Mouse (Mus musculus) megakaryocyte, embryonic 14.5 days (primary cell): ENCODE results near the gene Samd7. TPM values are rescaled to one million over a fixed set of nuclear protein-coding genes. Genes with fewer than 3 reads are reported as not detected.
"Not testable (repeated sequence)": the region's sequence is repeated elsewhere in the genome, so short reads cannot be mapped to it uniquely, and the experiment has no call there.

Source experiments
- H3K27me3 ChIP-seq: replicated peaks from 2 replicates; pipeline ENCODE3; 2012; ENCODE audit warnings: inconsistent platforms
- H3K36me3 ChIP-seq: replicated peaks from 2 replicates; pipeline ENCODE3; 2012; ENCODE audit warnings: low read length, inconsistent platforms, mixed read lengths
- H3K4me1 ChIP-seq: 2 replicates; pipeline ENCODE4 v1.6.1; 2012; ENCODE audit warnings: inconsistent platforms
- H3K4me3 ChIP-seq: replicated peaks from 2 replicates; pipeline ENCODE3; 2012; ENCODE audit warnings: moderate library complexity, mild to moderate bottlenecking, inconsistent platforms
- H3K9me3 ChIP-seq: 2 replicates; pipeline ENCODE4 v1.6.1; 2012; ENCODE audit warnings: inconsistent platforms
- FLI1 ChIP-seq: IDR thresholded peaks from 2 replicates; pipeline ENCODE4 v1.6.1; 2012; ENCODE audit warnings: low read length, inconsistent platforms, mixed read lengths
- GATA1 ChIP-seq: IDR thresholded peaks from 3 replicates; pipeline ENCODE4 v1.6.1; 2012; ENCODE audit warnings: mixed read lengths, low read length, inconsistent platforms, borderline replicate concordance
- polyA plus RNA-seq: library from polyadenylated mRNA; stranded (reverse); fragments of >175 nt; gene quantifications from 2 replicates; pipeline ENCODE4 v1.2.3, GENCODE M21; 2012; ENCODE audit warnings: low replicate concordance; ENCODE audit not compliant: insufficient read depth

Samd7 gene
- polyA plus RNA-seq = not detected in 2 replicates

DNA sequence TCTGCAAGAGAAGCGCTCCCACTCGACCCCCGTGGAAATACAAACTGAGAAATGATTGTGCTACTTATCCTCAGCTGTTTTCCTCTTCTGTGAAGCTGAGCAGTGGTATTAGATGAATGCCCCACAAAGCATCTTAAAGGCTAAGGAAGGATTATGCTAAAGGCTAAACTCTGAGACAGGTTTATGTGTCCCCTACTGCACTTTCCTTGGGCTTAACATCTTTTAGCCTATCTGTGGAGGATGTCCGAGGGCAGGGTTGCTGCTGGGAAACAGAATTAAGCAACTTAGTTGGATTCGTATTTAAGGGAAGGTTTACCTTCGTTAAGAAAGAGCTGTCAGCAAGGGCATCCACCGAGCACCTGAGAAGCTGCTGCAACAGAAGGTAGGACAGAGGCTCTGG is at the start of gene Samd7:
Gene Samd7 (plus strand): TSS at position 288 of the 400 bp plus-strand sequence.
- peaks cover 14% of the 10 kb centered on the region for H3K9me3 ChIP-seq
- no peak within 1 kb of the TSS for H3K4me3 ChIP-seq
- TF ChIP-seq GATA1 (no peak), FLI1 (no peak)
- H3K27me3 ChIP-seq = peaks cover 2% of the 10 kb centered on the region
- H3K36me3 ChIP-seq = no peaks in the 10 kb centered on the region
- H3K4me1 ChIP-seq = no peaks in the 10 kb centered on the region

DNA sequence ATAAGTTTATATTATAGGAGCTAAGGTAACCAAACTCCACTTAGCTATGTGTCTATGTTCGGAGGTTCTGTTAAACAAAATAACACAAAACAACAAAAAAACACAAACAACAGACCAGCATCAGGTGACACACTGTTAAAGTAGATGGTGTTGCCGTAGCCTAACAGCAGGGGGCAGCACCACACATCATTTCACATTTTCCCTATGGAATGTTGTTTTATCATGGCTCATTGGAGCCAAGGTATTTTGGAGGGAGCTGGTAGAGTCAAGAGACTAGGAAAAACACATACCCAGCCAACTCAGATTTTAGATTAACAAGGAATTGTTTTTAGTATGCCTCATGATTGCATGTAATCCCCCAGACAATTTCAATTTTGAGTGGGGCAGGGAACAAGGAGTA is 49.7 kb upstream of the Samd7 start:
- 0 out of 2 replicates have a peak, but pooled peaks cover 3% of the 10 kb centered on the region for H3K4me1 ChIP-seq
- H3K4me3 ChIP-seq = no peak overlapping the region
- no peaks in the 10 kb centered on the region for H3K9me3 ChIP-seq
- TF ChIP-seq GATA1 (no peak), FLI1 (no peak)
- no peaks in the 10 kb centered on the region for H3K36me3 ChIP-seq
- H3K27me3 ChIP-seq = peaks cover 7% of the 10 kb centered on the region

DNA sequence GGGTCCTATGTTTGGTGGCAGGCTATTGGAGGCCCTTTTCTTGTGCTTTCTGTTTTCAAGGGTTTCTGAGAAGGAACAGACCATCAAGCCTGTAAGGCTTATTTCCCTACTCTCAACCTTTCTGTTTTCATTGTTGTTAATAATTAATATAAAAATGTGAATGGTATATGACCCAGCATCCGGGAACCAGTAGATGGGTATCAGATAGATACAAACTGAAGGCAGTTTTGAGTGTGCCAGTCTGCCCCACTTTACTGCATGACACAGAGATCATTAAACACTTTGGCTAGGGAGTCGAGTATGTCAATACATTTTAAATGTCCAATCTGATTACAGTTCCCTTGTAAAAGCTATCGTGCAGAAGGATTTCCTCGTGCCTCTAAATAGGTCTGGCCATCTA is 48.2 kb upstream of the Samd7 start:
- H3K9me3 ChIP-seq = no peaks in the 10 kb centered on the region
- no peak overlapping the region for H3K4me3 ChIP-seq
- H3K4me1 ChIP-seq = 0 out of 2 replicates have a peak, but pooled peaks cover 3% of the 10 kb centered on the region
- no peak for TF ChIP-seq FLI1
- H3K36me3 ChIP-seq = no peaks in the 10 kb centered on the region
- H3K27me3 ChIP-seq = peaks cover 7% of the 10 kb centered on the region

DNA sequence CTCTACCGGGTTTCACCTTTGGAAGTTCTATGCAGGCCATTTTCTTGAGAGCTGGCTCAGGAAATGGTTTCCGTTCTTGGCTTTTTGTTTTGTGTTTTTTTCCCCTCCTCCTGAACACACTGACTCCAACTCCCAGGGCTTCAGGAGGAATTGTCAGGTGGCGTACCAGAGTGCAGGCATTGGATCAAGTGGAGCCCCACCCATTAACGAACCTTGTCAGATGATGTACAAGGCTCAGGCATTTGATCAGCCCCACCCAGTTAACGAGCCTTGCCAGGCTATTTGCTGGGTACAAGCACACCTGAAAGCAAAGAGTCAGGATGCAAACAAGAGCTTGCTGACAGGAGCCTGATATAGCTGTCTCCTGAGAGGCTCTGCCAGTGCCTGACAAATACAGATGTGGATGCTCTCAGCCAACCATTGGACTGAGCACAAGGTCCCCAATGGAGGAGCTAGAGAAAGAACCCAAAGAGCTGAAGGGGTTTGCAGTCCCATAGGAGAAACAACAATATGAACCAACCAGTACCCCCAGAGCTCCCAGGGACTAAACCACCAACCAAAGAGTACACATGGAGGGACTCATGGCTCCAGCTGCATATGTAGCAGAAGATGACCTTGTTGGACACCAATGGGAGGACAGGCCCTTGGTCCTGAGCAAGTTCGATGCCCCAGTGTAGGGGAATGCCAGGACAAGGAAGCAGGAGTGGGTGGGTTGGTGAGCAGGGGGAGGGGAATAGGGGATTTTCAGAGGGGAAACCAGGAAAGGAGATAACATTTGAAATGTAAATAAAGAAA is 46.2 kb upstream of the Samd7 start, which contains the start of gene Lrrc31:
Gene Lrrc31 (minus strand): TSS at position 133 of the 795 bp plus-strand sequence.
- H3K27me3 ChIP-seq, H3K36me3 ChIP-seq, H3K4me3 ChIP-seq, H3K4me1 ChIP-seq, H3K9me3 ChIP-seq: not testable (repeated sequence)

DNA sequence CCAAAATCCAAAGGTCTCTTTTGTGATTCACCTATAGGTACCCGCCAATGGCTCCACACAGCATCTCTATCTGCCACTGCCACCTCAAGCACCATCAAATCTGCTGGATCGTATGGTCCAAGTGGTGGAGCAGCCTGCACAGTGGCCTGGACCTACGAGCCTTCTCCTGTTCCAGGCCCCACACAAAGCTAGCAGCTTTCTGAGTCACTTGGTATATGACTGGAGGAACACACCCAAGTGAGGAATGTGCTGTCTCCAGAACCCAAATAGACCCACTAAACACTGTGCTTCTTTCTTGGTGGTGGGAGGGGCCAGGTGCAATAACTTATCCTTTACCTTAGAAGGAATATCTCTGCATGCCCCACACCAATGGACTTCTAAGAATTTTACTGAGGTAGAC is 40.1 kb upstream of the Samd7 start:
- Histone ChIP-seq H3K4me3 (no peak overlapping the region), H3K36me3 (no peaks in the 10 kb centered on the region), H3K27me3 (peaks cover 19% of the 10 kb centered on the region), H3K4me1 (no peaks in the 10 kb centered on the region), H3K9me3 (no peaks in the 10 kb centered on the region)
- TF ChIP-seq GATA1 (no peak), FLI1 (no peak)

DNA sequence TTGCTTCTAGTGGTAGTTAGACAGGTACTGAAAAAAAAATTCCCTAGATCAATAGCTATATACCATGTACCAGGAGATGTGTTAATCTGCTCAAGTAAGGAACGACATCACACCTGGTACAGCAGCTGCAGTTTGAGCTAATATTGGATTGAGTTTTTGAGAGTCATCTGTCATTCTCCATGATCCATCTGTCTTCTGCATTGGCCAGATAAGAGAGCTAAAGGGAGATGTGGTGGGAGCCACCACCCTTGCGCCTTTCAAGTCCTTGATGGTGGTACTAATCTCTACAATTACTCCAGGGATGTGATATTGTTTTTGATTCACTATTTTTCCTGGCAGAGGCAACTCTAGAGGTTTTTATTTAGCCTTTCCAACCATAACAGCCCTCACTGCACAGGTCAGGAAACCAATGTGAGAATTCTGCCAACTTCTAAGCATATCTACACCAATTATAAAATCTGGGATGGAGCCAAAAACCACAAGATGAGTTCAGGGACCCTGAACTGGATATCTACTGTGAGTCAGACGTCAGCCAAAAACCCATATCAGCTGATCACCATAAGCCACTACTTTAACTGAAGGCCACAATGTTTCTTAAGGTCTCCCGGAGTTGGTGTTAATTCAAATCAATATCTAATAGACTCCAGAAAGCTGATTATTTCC is 39.3 kb upstream of the Samd7 start:
- peaks cover 21% of the 10 kb centered on the region for H3K27me3 ChIP-seq

DNA sequence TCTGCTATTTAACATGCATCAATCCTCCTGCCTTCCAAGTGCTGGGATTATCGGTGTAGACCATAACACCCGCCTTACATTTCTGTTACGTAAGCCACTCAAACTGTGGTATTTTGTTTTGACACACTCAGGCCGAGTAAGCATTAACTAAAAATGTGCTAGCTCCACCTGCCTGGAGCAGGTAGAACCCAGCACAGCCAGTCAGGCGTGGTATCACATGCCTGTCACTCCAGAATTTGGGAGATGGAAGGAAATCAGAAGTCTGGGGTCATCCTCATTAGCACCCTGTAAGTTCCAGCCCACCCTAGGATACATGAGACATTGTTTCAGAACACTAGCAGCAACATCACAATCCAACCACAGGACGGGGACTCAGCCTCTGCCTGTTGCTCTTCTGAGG is 35.9 kb upstream of the Samd7 start:
- Histone ChIP-seq H3K36me3 (no peaks in the 10 kb centered on the region), H3K27me3 (peaks cover 18% of the 10 kb centered on the region), H3K4me3 (no peak overlapping the region), H3K4me1 (no peaks in the 10 kb centered on the region), H3K9me3 (no peaks in the 10 kb centered on the region)
- no peak for TF ChIP-seq GATA1
- no peak for TF ChIP-seq FLI1

More for the DNA sequence above, 39.3 kb upstream of the Samd7 start:
- Histone ChIP-seq H3K4me1 (no peaks in the 10 kb centered on the region), H3K36me3 (no peaks in the 10 kb centered on the region), H3K9me3 (no peaks in the 10 kb centered on the region), H3K4me3 (no peak overlapping the region)
- TF ChIP-seq GATA1 (no peak), FLI1 (no peak)

DNA sequence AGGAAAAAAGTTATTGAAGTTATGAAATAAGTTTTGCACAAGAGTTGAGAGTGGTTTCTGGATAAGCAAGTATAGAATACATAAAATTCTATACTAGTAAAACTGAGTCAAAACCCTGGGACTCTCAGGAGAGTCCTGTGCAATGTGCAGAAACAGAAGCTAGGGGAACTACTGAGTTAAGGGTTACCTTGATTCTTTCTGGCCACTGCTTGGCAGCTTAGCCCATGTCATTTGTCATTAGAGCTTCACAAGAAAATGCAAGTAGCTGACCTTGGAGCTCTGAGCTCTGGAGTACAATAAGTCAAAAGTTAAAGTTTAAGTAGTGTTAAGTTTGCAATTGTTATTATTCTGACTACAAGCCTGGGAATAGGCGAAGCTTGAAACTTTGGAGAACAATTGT is 32.8 kb upstream of the Samd7 start:
- H3K36me3 ChIP-seq = no peaks in the 10 kb centered on the region
- H3K9me3 ChIP-seq = no peaks in the 10 kb centered on the region
- peaks cover 9% of the 10 kb centered on the region for H3K27me3 ChIP-seq
- no peak for TF ChIP-seq FLI1
- TF ChIP-seq GATA1 = no peak
- no peak overlapping the region for H3K4me3 ChIP-seq
- no peaks in the 10 kb centered on the region for H3K4me1 ChIP-seq

DNA sequence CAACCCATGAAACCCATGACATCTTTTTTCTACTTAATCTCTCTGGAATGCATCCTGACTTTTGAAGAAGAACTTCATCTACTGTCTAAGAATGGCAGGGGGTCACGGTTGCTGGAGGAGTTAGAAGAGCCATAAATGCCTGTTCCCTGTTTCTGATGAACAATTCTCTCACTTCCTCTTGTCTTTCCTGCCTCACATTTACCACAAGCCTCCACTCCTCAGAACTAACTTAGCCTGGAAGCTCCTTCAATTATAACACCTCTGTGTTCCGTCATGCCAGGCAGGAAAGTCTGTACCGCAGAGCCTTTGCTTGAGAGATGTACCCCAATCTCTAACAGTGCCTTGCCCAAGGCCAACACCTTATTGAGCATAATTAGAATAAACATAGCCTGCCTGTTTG is 27.4 kb upstream of the Samd7 start:
- Histone ChIP-seq H3K9me3 (no peaks in the 10 kb centered on the region), H3K4me1 (no peaks in the 10 kb centered on the region), H3K4me3 (no peak overlapping the region), H3K36me3 (no peaks in the 10 kb centered on the region), H3K27me3 (peaks cover 2% of the 10 kb centered on the region)
- TF ChIP-seq GATA1 (no peak), FLI1 (no peak)

DNA sequence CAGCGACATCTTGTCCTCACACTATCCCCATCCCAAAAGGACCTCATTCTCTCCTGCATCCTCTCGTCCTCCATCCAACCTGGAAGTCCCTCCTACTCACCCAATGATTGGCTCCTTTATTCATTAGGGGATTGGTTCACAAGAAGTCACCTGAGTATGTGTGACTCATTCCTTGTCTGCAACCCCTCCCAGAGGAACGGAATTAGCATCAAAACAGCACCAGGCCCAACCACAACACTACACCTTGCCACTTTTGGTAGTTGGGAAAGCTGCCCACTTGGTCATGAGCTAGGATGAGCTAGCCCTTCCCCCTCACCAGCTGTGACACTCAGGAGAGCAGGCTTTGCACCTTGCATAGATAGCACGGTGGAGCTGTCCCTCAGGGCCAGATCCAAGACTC is 24.1 kb upstream of the Samd7 start:
- Histone ChIP-seq H3K9me3 (no peaks in the 10 kb centered on the region), H3K4me3 (no peak overlapping the region), H3K36me3 (no peaks in the 10 kb centered on the region), H3K27me3 (peaks cover 2% of the 10 kb centered on the region), H3K4me1 (no peaks in the 10 kb centered on the region)
- TF ChIP-seq FLI1 = no peak
- no peak for TF ChIP-seq GATA1
